Mouse (Mus musculus) erythroblast, adult 5-6 weeks (primary cell): ENCODE results near the gene Espn. TPM values are rescaled to one million over a fixed set of nuclear protein-coding genes. Genes with fewer than 3 reads are reported as not detected.

ENCODE experiments used
- ATAC-seq: replicated peaks from 2 replicates; pipeline ENCODE4 v1.8.0; 2016; ENCODE audit warnings: moderate number of reproducible peaks, mild to moderate bottlenecking, moderate TSS enrichment, inconsistent platforms; ENCODE audit not compliant: poor library complexity, low FRiP score, severe bottlenecking
- total RNA-seq, 2 experiments: library from RNA; stranded (forward) in 1 of 2; stranded (reverse) in 1 of 2; fragments of 150-400 nt in 1 of 2; fragments of 200-764, 138-1000 nt in 1 of 2; gene quantifications; 2 replicates each; pipeline versions ENCODE4 v1.2.3 to v1.2.4; 2015 to 2017; ENCODE audit warnings: low replicate concordance in 2 of 2

The Espn gene
- total RNA-seq, 2 experiments from 2014 or later: 0.34 TPM; not detected in 1

GRCm38 (mm10) chr4:152079931-152080330, 72.2 kb downstream of the Espn start:
- ATAC-seq: no peak

GRCm38 (mm10) chr4:152079261-152079660, 72.9 kb downstream of the Espn start:
- no peak for ATAC-seq

GRCm38 (mm10) chr4:152078105-152078530, 74.1 kb downstream of the Espn start:
- ATAC-seq: no peak

- no peak for ATAC-seq
Measured at GRCm38 (mm10) chr4:152077191-152077590, 75.0 kb downstream of the Espn start.

GRCm38 (mm10) chr4:152074548-152074947, 77.6 kb downstream of the Espn start:
- no peak for ATAC-seq

GRCm38 (mm10) chr4:152073715-152074114, 78.5 kb downstream of the Espn start:
- ATAC-seq: no peak

GRCm38 (mm10) chr4:152072655-152073054, 79.5 kb downstream of the Espn start:
- ATAC-seq: no peak

- ATAC-seq: no peak
Measured at GRCm38 (mm10) chr4:152072121-152072601, 80.0 kb downstream of the Espn start, which contains the start of gene Plekhg5. Plekhg5 (plus strand) TSS chr4:152072498.

GRCm38 (mm10) chr4:152070494-152071396, 81.4 kb downstream of the Espn start:
- ATAC-seq: no peak

Other genes starting within 250 kb of the Espn start
- 17.1 and 26.3 TPM in 2 replicates for gene Dnajc11, start 218.7 kb downstream of the Espn start, total RNA-seq (2015; ENCODE audit: low replicate concordance)
- 39.4 and 50.2 TPM in 2 replicates for gene Dnajc11, start 218.7 kb downstream of the Espn start, total RNA-seq (2017; ENCODE audit: low replicate concordance)
- gene Thap3, start 163.4 kb downstream of the Espn start, total RNA-seq (2015; ENCODE audit: low replicate concordance): 0.58 and 2.1 TPM in 2 replicates
- 0.84 TPM in 1 of 2 replicates, not detected in the other for gene Thap3, start 163.4 kb downstream of the Espn start, total RNA-seq (2017; ENCODE audit: low replicate concordance)
- 0.42 and 1.9 TPM in 2 replicates for gene Phf13, start 156.1 kb downstream of the Espn start, total RNA-seq (2015; ENCODE audit: low replicate concordance)
- gene Phf13, start 156.1 kb downstream of the Espn start, total RNA-seq (2017; ENCODE audit: low replicate concordance): 0.85 and 0.98 TPM in 2 replicates
- 0.77 and 2.3 TPM in 2 replicates for gene Klhl21, start 143.6 kb downstream of the Espn start, total RNA-seq (2015; ENCODE audit: low replicate concordance)
- 2.7 and 4.2 TPM in 2 replicates for gene Klhl21, start 143.6 kb downstream of the Espn start, total RNA-seq (2017; ENCODE audit: low replicate concordance)
- 2.7 and 2.9 TPM in 2 replicates for gene Zbtb48, start 124.7 kb downstream of the Espn start, total RNA-seq (2015; ENCODE audit: low replicate concordance)
- gene Zbtb48, start 124.7 kb downstream of the Espn start, total RNA-seq (2017; ENCODE audit: low replicate concordance): 2.9 and 4.2 TPM in 2 replicates
- gene Tas1r1, start 113.8 kb downstream of the Espn start, total RNA-seq (2015; ENCODE audit: low replicate concordance): 1.9 TPM in 1 of 2 replicates, not detected in the other
- not detected in 2 replicates for gene Tas1r1, start 113.8 kb downstream of the Espn start, total RNA-seq (2017; ENCODE audit: low replicate concordance)
- 6.7 and 7.3 TPM in 2 replicates for gene Nol9, start 113.0 kb downstream of the Espn start, total RNA-seq (2015; ENCODE audit: low replicate concordance)
- gene Nol9, start 113.0 kb downstream of the Espn start, total RNA-seq (2017; ENCODE audit: low replicate concordance): 3.9 and 6.3 TPM in 2 replicates
- 0.42 TPM in 1 of 2 replicates, not detected in the other for gene Plekhg5, start 79.9 kb downstream of the Espn start, total RNA-seq (2015; ENCODE audit: low replicate concordance)
- gene Plekhg5, start 79.9 kb downstream of the Espn start, total RNA-seq (2017; ENCODE audit: low replicate concordance): 1.4 and 2.0 TPM in 2 replicates
- gene Tnfrsf25, start 36.4 kb downstream of the Espn start, total RNA-seq (2015; ENCODE audit: low replicate concordance): not detected in 2 replicates
- not detected in 2 replicates for gene Tnfrsf25, start 36.4 kb downstream of the Espn start, total RNA-seq (2017; ENCODE audit: low replicate concordance)
- not detected in 2 replicates for gene Hes2, start 6.5 kb upstream of the Espn start, total RNA-seq (2015; ENCODE audit: low replicate concordance)
- gene Hes2, start 6.5 kb upstream of the Espn start, total RNA-seq (2017; ENCODE audit: low replicate concordance): not detected in 2 replicates
- 15.3 and 19.4 TPM in 2 replicates for gene Acot7, start 25.8 kb upstream of the Espn start, total RNA-seq (2015; ENCODE audit: low replicate concordance)
- gene Acot7, start 25.8 kb upstream of the Espn start, total RNA-seq (2017; ENCODE audit: low replicate concordance): 5.2 and 9.7 TPM in 2 replicates
- gene Gpr153, start 121.9 kb upstream of the Espn start, total RNA-seq (2015; ENCODE audit: low replicate concordance): not detected in 2 replicates
- 0.28 TPM in 1 of 2 replicates, not detected in the other for gene Gpr153, start 121.9 kb upstream of the Espn start, total RNA-seq (2017; ENCODE audit: low replicate concordance)
- not detected in 2 replicates for gene Hes3, start 139.3 kb upstream of the Espn start, total RNA-seq (2015; ENCODE audit: low replicate concordance)
- not detected in 2 replicates for gene Hes3, start 139.3 kb upstream of the Espn start, total RNA-seq (2017; ENCODE audit: low replicate concordance)
- 3.7 and 6.5 TPM in 2 replicates for gene Icmt, start 144.9 kb upstream of the Espn start, total RNA-seq (2015; ENCODE audit: low replicate concordance)
- gene Icmt, start 144.9 kb upstream of the Espn start, total RNA-seq (2017; ENCODE audit: low replicate concordance): 4.6 and 5.8 TPM in 2 replicates
- gene Rnf207, start 166.6 kb upstream of the Espn start, total RNA-seq (2015; ENCODE audit: low replicate concordance): 0.19 TPM in 1 of 2 replicates, not detected in the other
- gene Rnf207, start 166.6 kb upstream of the Espn start, total RNA-seq (2017; ENCODE audit: low replicate concordance): not detected in 2 replicates
- 338 and 340 TPM in 2 replicates for gene Rpl22, start 173.4 kb upstream of the Espn start, total RNA-seq (2015; ENCODE audit: low replicate concordance)
- 322 and 331 TPM in 2 replicates for gene Rpl22, start 173.4 kb upstream of the Espn start, total RNA-seq (2017; ENCODE audit: low replicate concordance)
- not detected in 2 replicates for gene Chd5, start 186.3 kb upstream of the Espn start, total RNA-seq (2015; ENCODE audit: low replicate concordance)
- gene Chd5, start 186.3 kb upstream of the Espn start, total RNA-seq (2017; ENCODE audit: low replicate concordance): 0.09 TPM in 1 of 2 replicates, not detected in the other